Mouse (Mus musculus) stomach, embryonic 14.5 days (tissue): ENCODE measurements around the gene Cpm. TPM values are rescaled to one million over a fixed set of nuclear protein-coding genes. Genes with fewer than 3 reads are reported as not detected.

Experiments
- ATAC-seq: fragments of 200-750 bp; cut with Nextera tagmentation; 2 replicates; pipeline ENCODE4 v1.8.0; 2017; ENCODE audit warnings: low read depth, moderate TSS enrichment; ENCODE audit not compliant: insufficient number of reproducible peaks, insufficient read depth, low FRiP score
- H3K27ac ChIP-seq: fragments of 300-500 bp; sonication (generic); 2 replicates; pipeline ENCODE4 v1.5.1; 2014; ENCODE audit warnings: mild to moderate bottlenecking, low read length, moderate library complexity, mixed read lengths
- H3K27me3 ChIP-seq: fragments of 300-500 bp; sonication (generic); 2 replicates; pipeline ENCODE4 v1.6.1; 2014; ENCODE audit warnings: low read length, control low read depth, mixed read lengths; ENCODE audit not compliant: control insufficient read depth, insufficient read depth
- H3K36me3 ChIP-seq: fragments of 300-500 bp; sonication (generic); 2 replicates; pipeline ENCODE4 v1.6.1; 2014; ENCODE audit warnings: mild to moderate bottlenecking, control low read depth, low read length, moderate library complexity, mixed read lengths; ENCODE audit not compliant: control insufficient read depth, insufficient read depth
- H3K4me1 ChIP-seq: fragments of 300-500 bp; sonication (generic); 2 replicates; pipeline ENCODE4 v1.6.1; 2014; ENCODE audit warnings: low read length, control low read depth, mixed read lengths; ENCODE audit not compliant: control insufficient read depth, insufficient read depth
- H3K4me2 ChIP-seq: fragments of 300-500 bp; sonication (generic); replicated peaks from 2 replicates; pipeline ENCODE4 v1.6.1; 2014; ENCODE audit warnings: low read depth, low read length, control low read depth
- H3K4me3 ChIP-seq: fragments of 300-500 bp; sonication (generic); 2 replicates; pipeline ENCODE4 v1.5.1; 2014; ENCODE audit warnings: low read depth, low read length, control low read depth
- H3K9ac ChIP-seq: fragments of 300-500 bp; sonication (generic); replicated peaks from 2 replicates; pipeline ENCODE4 v1.6.1; 2014; ENCODE audit warnings: low read depth, mild to moderate bottlenecking, control low read depth, low read length, moderate library complexity, mixed read lengths
- H3K9me3 ChIP-seq: fragments of 300-500 bp; sonication (generic); 2 replicates; pipeline ENCODE4 v1.6.1; 2016; ENCODE audit warnings: low read depth, low read length, control low read depth; ENCODE audit not compliant: control insufficient read depth
- WGBS: fragments of 180-500 bp; shearing (Covaris S2); extraction: QIAGEN DNeasy Blood & Tissue Kit; methylation state at CpG from one replicate; pipeline ENCODE4 v1.1.7; 2014; 5-methylcytosine and 5-hydroxymethylcytosine counted together
- polyA plus RNA-seq: library from polyadenylated mRNA; unstranded; fragments of >200 nt; fragmentation: Nextera tagmentation; extraction: Ambion mirVana; gene quantifications from 2 replicates; pipeline ENCODE4 v1.2.1, GENCODE M21; 2014

Gene Cpm
- polyA plus RNA-seq, 1 experiment from 2014 or later = 95.8 TPM

- Histone ChIP-seq H3K4me2 (no peak overlapping the region), H3K9ac (no peak overlapping the region), H3K27me3 (no peaks in the 10 kb centered on the region), H3K36me3 (no peaks in the 10 kb centered on the region), H3K27ac (no peak overlapping the region), H3K9me3 (no peaks in the 10 kb centered on the region), H3K4me3 (no peak overlapping the region), H3K4me1 (no peaks in the 10 kb centered on the region)
- ATAC-seq = no peak
- 82% methylated on average over 4 of the region's 4 CpGs for WGBS
These were observed 8.8 kb upstream of the Cpm start for GRCm38 (mm10) chr10:117620530-117620929.

DNA sequence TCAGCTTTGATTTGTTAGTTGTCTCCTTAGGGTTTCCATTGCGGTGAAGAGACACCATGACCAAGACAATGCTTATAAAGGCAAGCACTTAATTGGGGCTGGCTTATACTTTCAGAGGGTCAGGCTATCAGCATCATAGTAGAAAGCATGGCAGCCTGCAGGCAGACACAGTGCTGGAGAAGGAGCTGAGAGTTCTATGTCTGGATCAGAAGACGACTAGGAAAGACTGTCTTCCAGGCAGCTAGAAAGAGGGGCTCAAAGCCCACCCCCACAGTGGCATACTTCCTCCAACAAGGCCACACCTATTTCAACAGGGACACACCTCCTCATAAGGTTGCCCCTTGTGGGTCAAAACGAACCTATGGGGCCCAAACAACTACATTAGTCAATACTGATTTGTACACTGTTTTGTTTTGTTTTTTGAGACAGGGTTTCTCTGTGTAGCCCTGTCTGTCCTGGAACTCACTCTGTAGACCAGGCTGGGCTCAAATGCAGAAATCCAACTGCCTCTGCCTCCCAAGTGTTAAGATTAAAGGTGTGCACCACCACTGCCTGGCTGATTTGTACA, 8.3 kb upstream of the Cpm start:
- no peak for ATAC-seq
- H3K27ac ChIP-seq = no peak overlapping the region
- H3K4me3 ChIP-seq = no peak overlapping the region
- no peaks in the 10 kb centered on the region for H3K36me3 ChIP-seq
- 78% methylated on average over 3 of the region's 3 CpGs for WGBS
- no peak overlapping the region for H3K4me2 ChIP-seq
- no peaks in the 10 kb centered on the region for H3K27me3 ChIP-seq
- no peaks in the 10 kb centered on the region for H3K4me1 ChIP-seq
- H3K9ac ChIP-seq = no peak overlapping the region
- H3K9me3 ChIP-seq = no peaks in the 10 kb centered on the region

DNA sequence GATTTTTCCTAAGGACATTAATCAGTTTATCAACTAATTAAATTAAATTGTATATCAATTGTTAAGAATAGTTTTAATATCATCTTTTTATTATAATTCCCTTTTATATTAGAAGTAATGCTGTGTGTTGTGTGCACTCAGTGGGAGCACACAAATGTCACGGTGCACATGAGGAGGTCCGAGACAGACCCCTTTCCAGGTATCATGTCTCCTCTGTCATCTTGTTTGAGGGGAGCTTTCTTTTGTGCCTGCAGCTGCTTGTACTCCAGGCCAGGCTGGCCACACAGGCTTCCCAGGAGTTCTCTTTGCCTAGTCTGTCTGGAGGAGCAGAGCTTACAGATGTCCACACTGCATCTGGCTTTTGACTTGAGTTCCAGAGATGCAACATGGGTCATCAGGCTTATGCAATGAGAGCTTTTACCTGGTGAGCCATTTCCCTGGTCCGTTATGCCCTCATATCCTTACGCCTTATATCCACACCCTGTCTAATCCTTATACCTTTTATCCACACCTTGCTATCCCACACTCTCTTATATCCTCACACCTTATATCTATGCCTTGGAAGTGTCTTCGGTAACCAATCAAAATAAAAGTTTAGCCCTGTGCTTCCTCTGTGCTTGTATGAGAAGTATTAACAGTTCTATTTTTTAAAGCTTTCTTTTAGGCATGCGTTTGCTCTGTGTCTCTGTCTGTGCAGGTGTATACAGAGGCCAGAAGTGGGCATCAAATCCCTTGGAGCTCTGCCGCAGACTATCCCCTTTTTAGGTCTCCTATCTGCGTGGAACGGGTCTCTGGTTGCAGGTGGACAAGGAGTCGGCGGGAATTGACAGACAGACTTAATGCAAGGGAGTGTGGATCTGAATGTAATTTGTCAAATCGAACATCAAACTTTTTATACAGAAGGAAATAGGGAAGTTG, 7.4 kb upstream of the Cpm start:
- Histone ChIP-seq H3K9ac (no peak overlapping the region), H3K4me1 (no peaks in the 10 kb centered on the region), H3K4me2 (no peak overlapping the region), H3K27me3 (no peaks in the 10 kb centered on the region), H3K27ac (no peak overlapping the region), H3K36me3 (no peaks in the 10 kb centered on the region), H3K9me3 (no peaks in the 10 kb centered on the region), H3K4me3 (no peak overlapping the region)
- 86% methylated on average over 12 of the region's 12 CpGs for WGBS
- no peak for ATAC-seq

- Histone ChIP-seq H3K27ac (no peak overlapping the region), H3K4me3 (no peak overlapping the region), H3K27me3 (no peaks in the 10 kb centered on the region), H3K9ac (no peak overlapping the region), H3K9me3 (no peaks in the 10 kb centered on the region), H3K4me2 (no peak overlapping the region), H3K36me3 (no peaks in the 10 kb centered on the region), H3K4me1 (no peaks in the 10 kb centered on the region)
- no peak for ATAC-seq
These were observed 5.9 kb upstream of the Cpm start for GRCm38 (mm10) chr10:117623358-117623757.

GRCm38 (mm10) chr10:117624222-117624621, 5.1 kb upstream of the Cpm start:
- Histone ChIP-seq H3K9me3 (no peaks in the 10 kb centered on the region), H3K27me3 (no peaks in the 10 kb centered on the region), H3K27ac (no peak overlapping the region), H3K4me3 (no peak overlapping the region), H3K9ac (no peak overlapping the region), H3K4me1 (peaks cover 3% of the 10 kb centered on the region; the same call in 1 of the 2 replicates), H3K4me2 (no peak overlapping the region), H3K36me3 (no peaks in the 10 kb centered on the region)
- no peak for ATAC-seq
- 63% methylated on average over 3 of the region's 3 CpGs for WGBS

DNA sequence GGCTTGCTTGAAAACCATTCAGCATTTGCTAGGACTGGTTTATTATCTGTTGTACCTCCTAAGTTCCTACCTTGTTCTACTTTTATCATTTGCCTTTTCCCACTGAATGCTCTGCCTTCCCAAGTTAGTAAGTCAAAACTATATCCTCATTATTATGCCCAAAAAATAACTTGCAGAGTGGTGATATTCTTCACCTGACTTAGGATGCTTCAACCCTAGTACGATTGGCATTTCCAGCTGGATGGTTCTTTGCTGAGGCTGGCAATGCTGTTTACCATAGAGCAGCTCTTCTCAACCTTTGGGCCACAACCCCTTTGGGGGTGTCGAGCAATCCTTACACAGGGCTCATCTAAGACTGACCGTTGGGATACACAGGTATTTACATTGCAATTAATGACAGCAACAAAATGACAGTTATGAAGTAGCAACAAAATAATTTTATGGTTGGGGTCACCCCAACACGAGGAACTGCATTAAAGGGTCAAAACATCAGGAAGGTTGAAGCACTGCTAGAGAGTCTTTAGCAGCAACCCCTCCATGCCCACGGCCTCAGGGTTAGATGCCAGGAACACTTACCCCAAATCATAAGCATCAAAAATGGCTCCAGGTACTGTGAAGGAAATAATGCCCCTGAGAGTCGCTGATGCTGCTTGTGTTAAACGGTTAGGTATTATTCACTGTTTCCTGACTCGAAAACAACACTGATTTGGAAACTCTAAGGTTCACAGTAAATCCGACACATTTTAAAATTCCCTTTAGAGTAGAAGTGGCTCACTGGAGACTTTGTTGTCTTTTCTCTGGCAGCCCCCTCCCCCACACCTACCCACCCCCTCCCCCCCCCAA, 4.4 kb upstream of the Cpm start:
- Histone ChIP-seq H3K9ac (no peak overlapping the region), H3K4me1 (peaks cover 3% of the 10 kb centered on the region; the same call in 1 of the 2 replicates), H3K27me3 (no peaks in the 10 kb centered on the region), H3K4me3 (no peak overlapping the region), H3K27ac (no peak overlapping the region), H3K9me3 (no peaks in the 10 kb centered on the region), H3K36me3 (no peaks in the 10 kb centered on the region), H3K4me2 (no peak overlapping the region)
- ATAC-seq = no peak
- WGBS = 65% methylated on average over 9 of the region's 9 CpGs

DNA sequence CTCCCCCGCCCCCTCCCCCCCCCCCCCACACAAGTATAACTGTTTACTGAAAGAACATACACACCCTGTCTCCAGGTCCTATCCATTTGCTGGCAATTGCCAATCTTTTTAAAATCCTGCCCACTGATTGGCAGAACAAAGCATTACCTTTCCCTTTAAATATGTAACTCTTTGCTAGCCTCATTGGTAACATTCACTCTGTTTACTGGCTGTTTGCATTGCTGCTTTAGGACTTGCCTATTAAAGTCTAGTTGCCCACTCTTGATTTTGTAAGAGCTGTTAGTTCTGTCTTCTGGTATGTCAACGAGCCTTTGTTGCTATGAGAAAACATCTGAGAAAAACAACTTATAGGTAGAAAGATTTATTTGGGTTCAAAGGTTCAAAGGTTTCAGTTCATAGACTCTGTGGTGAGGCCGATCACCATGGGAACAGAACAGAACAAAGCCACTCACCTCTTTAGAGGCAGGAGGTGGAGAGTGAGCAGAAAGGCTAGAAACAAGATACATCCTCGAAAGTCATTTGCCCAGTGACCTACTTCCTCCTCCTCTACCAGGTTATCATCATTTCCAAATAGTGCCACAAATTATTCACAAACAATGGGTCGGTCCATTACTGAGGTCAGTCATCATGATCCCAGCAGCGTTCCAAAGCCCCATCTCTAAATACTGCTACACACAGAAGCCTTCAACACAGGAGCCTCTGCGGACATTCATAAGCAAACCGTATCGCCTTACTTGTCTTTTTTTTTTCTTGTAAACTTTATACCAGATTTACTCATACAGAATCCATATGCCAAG, 3.6 kb upstream of the Cpm start:
- 50% methylated on average over 8 of the region's 9 CpGs for WGBS
- Histone ChIP-seq H3K4me1 (peaks cover 3% of the 10 kb centered on the region; the same call in 1 of the 2 replicates), H3K36me3 (no peaks in the 10 kb centered on the region), H3K27me3 (peaks cover 3% of the 10 kb centered on the region; the same call in 1 of the 2 replicates), H3K9ac (no peak overlapping the region), H3K9me3 (no peaks in the 10 kb centered on the region), H3K4me2 (no peak overlapping the region), H3K4me3 (no peak overlapping the region), H3K27ac (no peak overlapping the region)
- no peak for ATAC-seq

GRCm38 (mm10) chr10:117626297-117626613, 3.0 kb upstream of the Cpm start:
- H3K36me3 ChIP-seq = no peaks in the 10 kb centered on the region
- no peak for ATAC-seq
- H3K27me3 ChIP-seq = peaks cover 3% of the 10 kb centered on the region; the same call in 1 of the 2 replicates
- H3K4me2 ChIP-seq = no peak overlapping the region
- no peaks in the 10 kb centered on the region for H3K9me3 ChIP-seq
- H3K4me1 ChIP-seq = peaks cover 3% of the 10 kb centered on the region; the same call in 1 of the 2 replicates
- H3K27ac ChIP-seq = no peak overlapping the region
- 79% methylated on average over 3 of the region's 3 CpGs for WGBS
- no peak overlapping the region for H3K9ac ChIP-seq
- H3K4me3 ChIP-seq = no peak overlapping the region
